Mouse (Mus musculus) midbrain, postnatal 0 days (tissue): Measurements from ENCODE around the gene Gm15517. TPM values are rescaled to one million over a fixed set of nuclear protein-coding genes. Genes with fewer than 3 reads are reported as not detected.

Source experiments
- ATAC-seq: fragments of 200-750 bp; cut with Nextera tagmentation; 2 replicates; pipeline ENCODE4 v1.8.0; 2017; ENCODE audit warnings: moderate number of reproducible peaks, mild to moderate bottlenecking, moderate TSS enrichment, moderate library complexity; ENCODE audit not compliant: low FRiP score
- DNase-seq: peaks from one replicate; pipeline ENCODE4 v3.0.0-alpha.2; 2015; ENCODE audit warnings: low spot score
- H3K27ac ChIP-seq: fragments of 300-500 bp; sonication (generic); 2 replicates; pipeline ENCODE4 v1.5.1; 2014; ENCODE audit warnings: low read depth, mild to moderate bottlenecking, low read length, mixed read lengths
- H3K27me3 ChIP-seq: fragments of 300-500 bp; sonication (generic); 2 replicates; pipeline ENCODE4 v1.6.1; 2014; ENCODE audit warnings: low read length, control low read depth, mixed read lengths; ENCODE audit not compliant: insufficient read depth
- H3K36me3 ChIP-seq: fragments of 300-500 bp; sonication (generic); 2 replicates; pipeline ENCODE4 v1.6.1; 2014; ENCODE audit warnings: low read length, control low read depth, mixed read lengths; ENCODE audit not compliant: insufficient read depth
- H3K4me1 ChIP-seq: fragments of 300-500 bp; sonication (generic); 2 replicates; pipeline ENCODE4 v1.6.1; 2014; ENCODE audit warnings: mild to moderate bottlenecking, control low read depth, antibody characterized with exemption, low read length, mixed read lengths; ENCODE audit not compliant: insufficient read depth
- H3K4me2 ChIP-seq: fragments of 300-500 bp; sonication (generic); 2 replicates; pipeline ENCODE4 v1.6.1; 2014; ENCODE audit warnings: low read depth, mild to moderate bottlenecking, low read length, mixed read lengths; ENCODE audit not compliant: poor library complexity, severe bottlenecking
- H3K4me3 ChIP-seq: fragments of 300-500 bp; sonication (generic); 2 replicates; pipeline ENCODE4 v1.5.1; 2014; ENCODE audit warnings: low read depth, mild to moderate bottlenecking, low read length, moderate library complexity
- H3K9ac ChIP-seq: fragments of 300-500 bp; sonication (generic); replicated peaks from 2 replicates; pipeline ENCODE4 v1.6.1; 2014; ENCODE audit warnings: mild to moderate bottlenecking, low read length, moderate library complexity, mixed read lengths; ENCODE audit not compliant: poor library complexity, severe bottlenecking
- H3K9me3 ChIP-seq: fragments of 300-500 bp; sonication (generic); 2 replicates; pipeline ENCODE4 v1.6.1; 2016; ENCODE audit warnings: low read length, control low read depth
- CTCF ChIP-seq: IDR thresholded peaks from 2 replicates; pipeline ENCODE4 v1.5.1; 2016; ENCODE audit warnings: antibody characterized with exemption, mild to moderate bottlenecking
- WGBS: fragments of 180-500 bp; shearing (Covaris S2); extraction: QIAGEN DNeasy Blood & Tissue Kit; methylation state at CpG from one replicate; pipeline ENCODE4 v1.1.7; 2014; 5-methylcytosine and 5-hydroxymethylcytosine counted together
- polyA plus RNA-seq: library from polyadenylated mRNA; unstranded; fragments of >200 nt; fragmentation: Nextera tagmentation; extraction: Ambion mirVana; gene quantifications from 2 replicates; pipeline ENCODE4 v1.2.1, GENCODE M21; 2015
- total RNA-seq: library from RNA; depleted of rRNA; stranded (reverse); fragments of >200 nt; gene quantifications from 2 replicates; pipeline ENCODE4 v1.2.3, GENCODE M21; 2014

Gene Gm15517
- total and polyA plus RNA-seq, 2 experiments from 2014 or later = not detected

- H3K9me3 ChIP-seq = no peaks in the 10 kb centered on the region
- H3K9ac ChIP-seq = 0 out of 2 replicates have a peak overlapping the region, but pooled peaks have one; percentile 33
- 0 out of 2 replicates have a peak, but pooled peaks cover 4% of the 10 kb centered on the region for H3K27me3 ChIP-seq
- DNase-seq (no peak), ATAC-seq (no peak)
- no peaks in the 10 kb centered on the region for H3K36me3 ChIP-seq
- no peak overlapping the region for H3K4me3 ChIP-seq
- 55% methylated on average over 7 of the region's 7 CpGs for WGBS
- no peak for TF ChIP-seq CTCF
- no peak overlapping the region for H3K27ac ChIP-seq
- H3K4me1 ChIP-seq = no peaks in the 10 kb centered on the region
- no peak overlapping the region for H3K4me2 ChIP-seq
Observed at GRCm38 (mm10) chr7:44273446-44273845, 12.2 kb downstream of the Gm15517 start.

- no peaks in the 10 kb centered on the region for H3K4me1 ChIP-seq
- WGBS = 51% methylated on average over 11 of the region's 11 CpGs
- TF ChIP-seq CTCF = no peak
Observed at GRCm38 (mm10) chr7:44274096-44274495, 12.8 kb downstream of the Gm15517 start.

GRCm38 (mm10) chr7:44275546-44275945 is 14.3 kb downstream of the Gm15517 start:
- no peak for ATAC-seq
- WGBS = 78% methylated on average over 3 of the region's 3 CpGs
- H3K9me3 ChIP-seq = no peaks in the 10 kb centered on the region
- H3K4me1 ChIP-seq = no peaks in the 10 kb centered on the region
- DNase-seq = no peak
- H3K36me3 ChIP-seq = no peaks in the 10 kb centered on the region
- no peak overlapping the region for H3K4me3 ChIP-seq
- no peak overlapping the region for H3K4me2 ChIP-seq
- no peak overlapping the region for H3K9ac ChIP-seq
- H3K27ac ChIP-seq = no peak overlapping the region
- H3K27me3 ChIP-seq = 0 out of 2 replicates have a peak, but pooled peaks cover 4% of the 10 kb centered on the region
- TF ChIP-seq CTCF = 0 out of 2 replicates have a peak, but pooled peaks have one; percentile 8

More at GRCm38 (mm10) chr7:44274096-44274495, 12.8 kb downstream of the Gm15517 start:
- Histone ChIP-seq H3K9ac (no peak overlapping the region), H3K36me3 (no peaks in the 10 kb centered on the region), H3K9me3 (no peaks in the 10 kb centered on the region), H3K27ac (no peak overlapping the region), H3K27me3 (0 out of 2 replicates have a peak, but pooled peaks cover 4% of the 10 kb centered on the region), H3K4me2 (no peak overlapping the region), H3K4me3 (no peak overlapping the region)
- DNase-seq (no peak), ATAC-seq (no peak)

GRCm38 (mm10) chr7:44276461-44277249 is 15.4 kb downstream of the Gm15517 start:
- no peak for TF ChIP-seq CTCF
- ATAC-seq = no peak
- 62% methylated on average over 10 of the region's 10 CpGs for WGBS

GRCm38 (mm10) chr7:44277250-44277622 is 16.0 kb downstream of the Gm15517 start:
- 35% methylated on average over 2 of the region's 2 CpGs for WGBS
- Histone ChIP-seq H3K36me3 (no peaks in the 10 kb centered on the region), H3K4me1 (no peaks in the 10 kb centered on the region), H3K4me2 (no peak overlapping the region), H3K27ac (no peak overlapping the region), H3K9me3 (no peaks in the 10 kb centered on the region), H3K4me3 (no peak overlapping the region), H3K27me3 (0 out of 2 replicates have a peak, but pooled peaks cover 4% of the 10 kb centered on the region), H3K9ac (no peak overlapping the region)
- TF ChIP-seq CTCF = peak; percentile 74
- ATAC-seq (0 out of 2 replicates have a peak, but pooled peaks have one; percentile 25), DNase-seq (peak; percentile 47)

More at GRCm38 (mm10) chr7:44276461-44277249, 15.4 kb downstream of the Gm15517 start:
- H3K9ac ChIP-seq = no peak overlapping the region
- H3K4me1 ChIP-seq = no peaks in the 10 kb centered on the region
- no peak overlapping the region for H3K4me2 ChIP-seq
- 0 out of 2 replicates have a peak, but pooled peaks cover 4% of the 10 kb centered on the region for H3K27me3 ChIP-seq
- DNase-seq = no peak
- no peaks in the 10 kb centered on the region for H3K9me3 ChIP-seq
- no peak overlapping the region for H3K4me3 ChIP-seq
- H3K27ac ChIP-seq = no peak overlapping the region
- no peaks in the 10 kb centered on the region for H3K36me3 ChIP-seq

- ATAC-seq (peak; percentile 45; the same call in 1 of the 2 replicates), DNase-seq (no peak)
- TF ChIP-seq CTCF = no peak
- Histone ChIP-seq H3K9me3 (no peaks in the 10 kb centered on the region), H3K36me3 (no peaks in the 10 kb centered on the region), H3K9ac (no peak overlapping the region), H3K27ac (no peak overlapping the region), H3K4me3 (no peak overlapping the region), H3K4me1 (no peaks in the 10 kb centered on the region), H3K4me2 (no peak overlapping the region), H3K27me3 (no peaks in the 10 kb centered on the region)
- 58% methylated on average over 1 of the region's 1 CpGs for WGBS
Observed at GRCm38 (mm10) chr7:44280959-44281358, 19.7 kb downstream of the Gm15517 start.
